Comparison of ENCODE assay signal across 18 mouse cellular contexts in the genomic region with DNA sequence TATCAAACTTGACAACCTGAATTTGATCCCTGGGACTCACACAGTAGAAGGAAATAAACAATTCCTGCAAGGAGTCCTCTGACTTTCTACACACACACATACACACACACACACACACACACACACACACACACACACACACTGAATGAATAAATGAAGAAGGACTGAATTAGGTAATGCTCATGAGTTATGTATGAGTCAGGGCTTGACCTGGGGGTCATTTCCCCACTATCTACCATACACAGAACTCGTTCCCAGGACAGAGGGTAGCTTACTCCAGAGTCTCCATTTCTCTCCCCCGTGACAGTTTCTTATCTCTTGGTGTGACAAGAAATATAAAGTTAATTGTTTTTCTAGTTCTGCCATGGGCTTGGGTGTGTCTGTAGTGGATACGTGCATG. TPM values are rescaled to one million over a fixed set of nuclear protein-coding genes. Genes with fewer than 3 reads are reported as not detected.
DNase-seq lines count a peak whose midpoint lies in the region; ATAC-seq and TF ChIP-seq lines count a peak whose summit lies in the region.
"Had no signal": no experiment of that assay in that cellular context is flagged by ENCODE, and none has a peak within 500 bp of the region (broad histone marks: within the 10 kb centered on the region; RNA-seq: fewer than 3 reads in every experiment).

No protein-coding gene starts in this region.

- no peaks in the 10 kb centered on the region for H3K27me3 ChIP-seq in C2C12 (ENCODE audit: control insufficient read depth, insufficient read depth, insufficient read length)
- H3K27me3 ChIP-seq in intestine, embryonic 14.5 days (replicated peaks; ENCODE audit: control insufficient read depth, insufficient read depth, low read length): no peaks in the 10 kb centered on the region
- H3K27me3 ChIP-seq in forebrain, embryonic 12.5 days: no peaks in the 10 kb centered on the region
- H3K27me3 ChIP-seq: embryonic facial prominence, embryonic 13.5 days; Patski had no signal

- DNase-seq in embryo, embryonic 10 days (ENCODE audit: low spot score): peak; percentile 12
- DNase-seq in embryo, embryonic 9.5 days (ENCODE audit: extremely low spot score): no peak
- DNase-seq in intestine, embryonic 14.5 days (ENCODE audit: low spot score): no peak
- no peak for DNase-seq in left cerebral cortex, postnatal 14 days (ENCODE audit: low spot score in 2 of 2)
- DNase-seq: cerebellum, postnatal 10 days; heart, adult 18-20 months; kidney, postnatal 14 days; lung, adult 2 months; retina, postnatal 1 day; thymus, postnatal 25 days had no signal

- 23% methylated on average over 3 of the region's 3 CpGs for WGBS in intestine, embryonic 14.5 days
- WGBS in forebrain, embryonic 12.5 days: 78% methylated on average over 3 of the region's 3 CpGs

- H3K4me3 ChIP-seq in C2C12 (ENCODE audit: insufficient read depth, poor library complexity, severe bottlenecking): no peak overlapping the region
- no peak overlapping the region for H3K4me3 ChIP-seq in intestine, embryonic 14.5 days (ENCODE audit: low read depth, low read length)
- no peak overlapping the region for H3K4me3 ChIP-seq in forebrain, embryonic 12.5 days (replicated peaks)
- H3K4me3 ChIP-seq: embryonic facial prominence, embryonic 13.5 days; forebrain, embryonic 10.5 days had no signal

- H3K79me2 ChIP-seq in C2C12 (ENCODE audit: control insufficient read depth, insufficient read depth): no peaks in the 10 kb centered on the region

- no peaks in the 10 kb centered on the region for H3K4me1 ChIP-seq in intestine, embryonic 14.5 days (replicated peaks; ENCODE audit: control insufficient read depth, insufficient read depth, low read length)
- 0 out of 2 replicates have a peak, but pooled peaks cover 4% of the 10 kb centered on the region for H3K4me1 ChIP-seq in forebrain, embryonic 12.5 days
- H3K4me1 ChIP-seq: embryonic facial prominence, embryonic 13.5 days; forebrain, embryonic 10.5 days had no signal

- H3K9me3 ChIP-seq in intestine, embryonic 14.5 days (ENCODE audit: control insufficient read depth, low read length): no peaks in the 10 kb centered on the region
- H3K9me3 ChIP-seq in forebrain, embryonic 12.5 days: no peaks in the 10 kb centered on the region
- H3K9me3 ChIP-seq: embryonic facial prominence, embryonic 13.5 days; forebrain, embryonic 10.5 days had no signal

- H3K36me3 ChIP-seq in C2C12 (ENCODE audit: control insufficient read depth, insufficient read depth): no peaks in the 10 kb centered on the region
- no peaks in the 10 kb centered on the region for H3K36me3 ChIP-seq in intestine, embryonic 14.5 days (ENCODE audit: control insufficient read depth, insufficient read depth, low read length)
- no peaks in the 10 kb centered on the region for H3K36me3 ChIP-seq in forebrain, embryonic 12.5 days (replicated peaks)
- H3K36me3 ChIP-seq: embryonic facial prominence, embryonic 13.5 days; forebrain, embryonic 10.5 days had no signal

- no peak overlapping the region for H3K27ac ChIP-seq in intestine, embryonic 14.5 days (ENCODE audit: low read depth)
- no peak overlapping the region for H3K27ac ChIP-seq in forebrain, embryonic 12.5 days
- H3K27ac ChIP-seq: embryonic facial prominence, embryonic 13.5 days; forebrain, embryonic 10.5 days had no signal

- no peak overlapping the region for H3K4me2 ChIP-seq in intestine, embryonic 14.5 days (ENCODE audit: low read length)
- H3K4me2 ChIP-seq in forebrain, embryonic 12.5 days: no peak overlapping the region
- H3K4me2 ChIP-seq: embryonic facial prominence, embryonic 13.5 days had no signal

- TF ChIP-seq CTCF in C2C12 (IDR thresholded peaks at IDR 0.05; ENCODE audit: control insufficient read depth, insufficient read depth, insufficient read length): no peak

- no peak overlapping the region for H3ac ChIP-seq in C2C12 (ENCODE audit: control insufficient read depth, insufficient read length, low read depth)

- intact Hi-C loops in left cerebral cortex, postnatal 14 days (cut with DNase I): no loop called here

- 0 out of 2 replicates have a peak, but pooled peaks have one; percentile 70 for ATAC-seq in intestine, embryonic 14.5 days (replicated peaks; ENCODE audit: low FRiP score, low TSS enrichment, low read depth)
- ATAC-seq in megakaryocyte progenitor cell, adult 5-6 weeks (replicated peaks; ENCODE audit: poor library complexity): peak; percentile 37
- no peak for ATAC-seq in forebrain, embryonic 12.5 days (ENCODE audit: low FRiP score)
- no peak for ATAC-seq in inflammation-experienced regulatory T-cells, adult 6 months
- ATAC-seq: midbrain, embryonic 16.5 days; Patski had no signal

- no peak overlapping the region for H3K9ac ChIP-seq in intestine, embryonic 14.5 days (ENCODE audit: low read length)
- no peak overlapping the region for H3K9ac ChIP-seq in forebrain, embryonic 12.5 days
- H3K9ac ChIP-seq: embryonic facial prominence, embryonic 13.5 days had no signal

- no peaks in the 10 kb centered on the region for H3K79me3 ChIP-seq in C2C12 (ENCODE audit: low read depth)

TF ChIP-seq in C2C12, 6 proteins besides CTCF, POLR2A, EP300 and RAD21:
- TF ChIP-seq MYOD1 (IDR thresholded peaks at IDR 0.05; ENCODE audit: control insufficient read depth, insufficient read length, low read depth) (no peak), MYOG (IDR thresholded peaks at IDR 0.05; ENCODE audit: control insufficient read depth, extremely low read depth, insufficient read length) (no peak), MAX (IDR thresholded peaks at IDR 0.05) (no peak), CEBPB (IDR thresholded peaks at IDR 0.05; ENCODE audit: low read depth) (peak; percentile 23)

RNA-seq across cellular contexts. Expression of gene Gadd45a, which starts 50.1 kb away (rescaled TPM):
- polyA plus RNA-seq in C2C12 (2012; fragmentation: generic; extraction: Trizol): 16.8 TPM
- polyA plus RNA-seq in intestine, embryonic 14.5 days (2014; fragmentation: Nextera tagmentation; extraction: Ambion mirVana): 21.3 and 26.2 TPM in 2 replicates
- 50.6 and 58.0 TPM in 2 replicates for total RNA-seq in megakaryocyte progenitor cell, adult 5-6 weeks (2015)
- 40.4 and 64.3 TPM in 2 replicates for total RNA-seq in megakaryocyte progenitor cell, adult 5-6 weeks (2017)
- 20.6 and 27.0 TPM in 2 replicates for polyA plus RNA-seq in forebrain, embryonic 12.5 days (2016; fragmentation: Nextera tagmentation; extraction: Ambion mirVana)
- polyA plus RNA-seq in inflammation-experienced regulatory T-cells, adult 6 months (2017; shearing (Covaris generic)): 1 to 10 TPM; 5.2 to 6.5 (median 5.3) TPM
- total RNA-seq in left cerebral cortex, postnatal 14 days (2021): 10 to 100 TPM in 1 of 2 experiments, 1 to 10 TPM in 1; 6.6 to 10.3 TPM

Comparison
In these comparisons a context has a peak if more than half of its experiments do, and no peak if none do; other contexts are left out.
1. ATAC-seq: peak in intestine, embryonic 14.5 days (single experiment) and megakaryocyte progenitor cell, adult 5-6 weeks (single experiment); none in forebrain, embryonic 12.5 days (single experiment) and inflammation-experienced regulatory T-cells, adult 6 months (single experiment).